9 mouse cellular contexts compared by ENCODE assay signal in genomic region chr11:89302816-89303180, GRCm38 (mm10). TPM values are rescaled to one million over a fixed set of nuclear protein-coding genes. Genes with fewer than 3 reads are reported as not detected.
A peak's percentile ranks its signal among the peaks of the same experiment; 100 is the strongest.
DNase-seq lines count a peak whose midpoint lies in the region; ATAC-seq and TF ChIP-seq lines count a peak whose summit lies in the region.
"Had no signal": no experiment of that assay in that cellular context is flagged by ENCODE, and none has a peak within 500 bp of the region (broad histone marks: within the 10 kb centered on the region; RNA-seq: fewer than 3 reads in every experiment).

No protein-coding gene starts in this region.

- peak overlapping the region; percentile 51 for H3K9ac ChIP-seq in lung, embryonic 15.5 days

- peak overlapping the region; percentile 91 for H3K27ac ChIP-seq in hindbrain, embryonic 10.5 days
- peak overlapping the region; percentile 82 for H3K27ac ChIP-seq in lung, embryonic 15.5 days
- H3K27ac ChIP-seq: macrophage had no signal

- TF ChIP-seq CTCF in E14TG2a.4 (conservative IDR thresholded peaks at IDR 0.05; ENCODE audit: low read length) = no peak
- TF ChIP-seq CTCF in brain, embryonic 14.5 days (IDR thresholded peaks at IDR 0.05; ENCODE audit: borderline replicate concordance, extremely low read depth, insufficient read depth, insufficient read length) = no peak

- H3K36me3 ChIP-seq in E14TG2a.4 (ENCODE audit: insufficient read depth, low read length) = no peaks in the 10 kb centered on the region
- H3K36me3 ChIP-seq in hindbrain, embryonic 10.5 days = no peaks in the 10 kb centered on the region
- H3K36me3 ChIP-seq in lung, embryonic 15.5 days = no peaks in the 10 kb centered on the region

- peaks cover 22% of the 10 kb centered on the region; the same call in 1 of the 2 replicates for H3K4me1 ChIP-seq in E14TG2a.4 (replicated peaks; ENCODE audit: low read depth, low read length)
- peaks cover 50% of the 10 kb centered on the region for H3K4me1 ChIP-seq in hindbrain, embryonic 10.5 days (replicated peaks)
- peaks cover 26% of the 10 kb centered on the region for H3K4me1 ChIP-seq in lung, embryonic 15.5 days

- DNase-seq in brain, embryonic 14.5 days (ENCODE audit: low read depth) = peak; percentile 92
- DNase-seq in frontal cortex, postnatal 10 days (ENCODE audit: low spot score in 2 of 2) = peak; percentile 69 to 77
- DNase-seq in hindbrain, embryonic 10.5 days (ENCODE audit: low spot score) = no peak
- DNase-seq in layer of hippocampus, adult 9-11 months = peak; percentile 76
- peak; percentile 71 for DNase-seq in ovary, postnatal 36 days (ENCODE audit: low spot score)
- DNase-seq in c-Kit-positive CD71-positive TER-119-positive erythroid progenitor cells, embryonic 14.5 days (ENCODE audit: low spot score) = no peak

- peak; percentile 66; the same call in 1 of the 2 replicates for ATAC-seq in lung, embryonic 15.5 days (ENCODE audit: borderline replicate concordance, extremely low read depth, low FRiP score, low TSS enrichment)

- TF ChIP-seq POLR2A in brain, embryonic 14.5 days (IDR thresholded peaks at IDR 0.05; ENCODE audit: borderline replicate concordance, extremely low read depth, insufficient read depth, insufficient read length, poor library complexity, severe bottlenecking) = no peak

- peak overlapping the region; percentile 84 for H3K4me3 ChIP-seq in E14TG2a.4 (replicated peaks; ENCODE audit: low read length)
- H3K4me3 ChIP-seq in hindbrain, embryonic 10.5 days = peak overlapping the region; percentile 73
- H3K4me3 ChIP-seq in lung, embryonic 15.5 days = peak overlapping the region; percentile 68

- H3K27me3 ChIP-seq in E14TG2a.4 (ENCODE audit: insufficient read depth, low read length) = peaks cover 69% of the 10 kb centered on the region
- H3K27me3 ChIP-seq in hindbrain, embryonic 10.5 days (ENCODE audit: insufficient read depth, poor library complexity, severe bottlenecking) = peaks cover 24% of the 10 kb centered on the region
- H3K27me3 ChIP-seq in lung, embryonic 15.5 days = peaks cover 27% of the 10 kb centered on the region

- peaks cover 6% of the 10 kb centered on the region for H3K9me3 ChIP-seq in E14TG2a.4 (ENCODE audit: low read length)
- H3K9me3 ChIP-seq in hindbrain, embryonic 10.5 days = 0 out of 2 replicates have a peak, but pooled peaks cover 5% of the 10 kb centered on the region
- no peaks in the 10 kb centered on the region for H3K9me3 ChIP-seq in lung, embryonic 15.5 days

- 5% methylated on average over 29 of the region's 29 CpGs for WGBS in hindbrain, embryonic 10.5 days
- WGBS in lung, embryonic 15.5 days = 3% methylated on average over 9 of the region's 29 CpGs

- peak overlapping the region; percentile 99 for H3K4me2 ChIP-seq in lung, embryonic 15.5 days

RNA-seq across cellular contexts. Expression of gene Nog, which starts 0.7 kb away (rescaled TPM):
- polyA plus RNA-seq in brain, embryonic 14.5 days (2012; rRNA removed) = 8.8 and 10.5 TPM in 2 replicates
- 2.2 and 4.3 TPM in 2 replicates for polyA plus RNA-seq in hindbrain, embryonic 10.5 days (2016; fragmentation: Nextera tagmentation; extraction: Ambion mirVana)
- polyA plus RNA-seq in lung, embryonic 15.5 days (2015; fragmentation: Nextera tagmentation; extraction: Ambion mirVana) = 2.0 and 2.6 TPM in 2 replicates
- polyA plus RNA-seq: macrophage had no signal

Comparison
In these comparisons a context has a peak if more than half of its experiments do, and no peak if none do; other contexts are left out.
1. DNase-seq: peak in brain, embryonic 14.5 days (single experiment), frontal cortex, postnatal 10 days (2 of 2), layer of hippocampus, adult 9-11 months (single experiment) and ovary, postnatal 36 days (single experiment); none in hindbrain, embryonic 10.5 days (single experiment) and c-Kit-positive CD71-positive TER-119-positive erythroid progenitor cells, embryonic 14.5 days (single experiment).
2. Peak in every context shown above with its lines, with median percentiles within 50 percentile points of each other: H3K4me3 ChIP-seq.